In genomic region chr7:3593855-3594254, GRCm38 (mm10) we compare ENCODE assay signal across 25 mouse cellular contexts. TPM values are rescaled to one million over a fixed set of nuclear protein-coding genes. Genes with fewer than 3 reads are reported as not detected.
DNase-seq lines count a peak whose midpoint lies in the region; ATAC-seq and TF ChIP-seq lines count a peak whose summit lies in the region.
"Had no signal": no experiment of that assay in that cellular context is flagged by ENCODE, and none has a peak within 500 bp of the region (broad histone marks: within the 10 kb centered on the region; RNA-seq: fewer than 3 reads in every experiment).

No protein-coding gene starts in this region.

- TF ChIP-seq CTCF in forebrain, postnatal 0 days (IDR thresholded peaks at IDR 0.05; ENCODE audit: low read depth): no peak

- no peaks in the 10 kb centered on the region for H3K4me1 ChIP-seq in forebrain, embryonic 15.5 days
- no peaks in the 10 kb centered on the region for H3K4me1 ChIP-seq in forebrain, embryonic 13.5 days
- H3K4me1 ChIP-seq in midbrain, embryonic 16.5 days (ENCODE audit: control insufficient read depth, insufficient read depth, low read length): no peaks in the 10 kb centered on the region
- H3K4me1 ChIP-seq in midbrain, embryonic 11.5 days (ENCODE audit: control insufficient read depth, insufficient read depth, low read length): no peaks in the 10 kb centered on the region
- H3K4me1 ChIP-seq in forebrain, postnatal 0 days (ENCODE audit: insufficient read depth): no peaks in the 10 kb centered on the region
- no peaks in the 10 kb centered on the region for H3K4me1 ChIP-seq in hindbrain, embryonic 16.5 days (ENCODE audit: control insufficient read depth, insufficient read depth, low read depth, low read length)
- H3K4me1 ChIP-seq: heart, embryonic 12.5 days; heart, embryonic 15.5 days; hindbrain, embryonic 10.5 days; hindbrain, embryonic 13.5 days had no signal

- H3K27me3 ChIP-seq in forebrain, embryonic 15.5 days: no peaks in the 10 kb centered on the region
- no peaks in the 10 kb centered on the region for H3K27me3 ChIP-seq in forebrain, embryonic 13.5 days
- no peaks in the 10 kb centered on the region for H3K27me3 ChIP-seq in midbrain, embryonic 16.5 days (ENCODE audit: control insufficient read depth, insufficient read depth, low read depth, low read length)
- no peaks in the 10 kb centered on the region for H3K27me3 ChIP-seq in midbrain, embryonic 11.5 days (ENCODE audit: control insufficient read depth, insufficient read depth, low read length)
- no peaks in the 10 kb centered on the region for H3K27me3 ChIP-seq in forebrain, postnatal 0 days (ENCODE audit: insufficient read depth, low read length)
- H3K27me3 ChIP-seq in hindbrain, embryonic 16.5 days (replicated peaks; ENCODE audit: control insufficient read depth, insufficient read depth, low read length): no peaks in the 10 kb centered on the region
- H3K27me3 ChIP-seq: heart, embryonic 12.5 days; heart, embryonic 15.5 days; hindbrain, embryonic 13.5 days had no signal

- no peaks in the 10 kb centered on the region for H3K9me3 ChIP-seq in forebrain, embryonic 15.5 days
- no peaks in the 10 kb centered on the region for H3K9me3 ChIP-seq in forebrain, embryonic 13.5 days (replicated peaks)
- no peaks in the 10 kb centered on the region for H3K9me3 ChIP-seq in midbrain, embryonic 16.5 days (replicated peaks; ENCODE audit: control insufficient read depth, low read length, poor library complexity, severe bottlenecking)
- no peaks in the 10 kb centered on the region for H3K9me3 ChIP-seq in midbrain, embryonic 11.5 days (ENCODE audit: control insufficient read depth, low read length)
- no peaks in the 10 kb centered on the region for H3K9me3 ChIP-seq in forebrain, postnatal 0 days (ENCODE audit: low read length)
- no peaks in the 10 kb centered on the region for H3K9me3 ChIP-seq in hindbrain, embryonic 16.5 days (ENCODE audit: control insufficient read depth, low read length)
- H3K9me3 ChIP-seq: heart, embryonic 12.5 days; heart, embryonic 15.5 days; hindbrain, embryonic 13.5 days had no signal

- H3K9ac ChIP-seq in forebrain, embryonic 15.5 days (replicated peaks): no peak overlapping the region
- H3K9ac ChIP-seq in forebrain, embryonic 13.5 days: no peak overlapping the region
- H3K9ac ChIP-seq in midbrain, embryonic 16.5 days (ENCODE audit: low read depth, low read length): no peak overlapping the region
- no peak overlapping the region for H3K9ac ChIP-seq in midbrain, embryonic 11.5 days (ENCODE audit: low read length)
- no peak overlapping the region for H3K9ac ChIP-seq in forebrain, postnatal 0 days
- no peak overlapping the region for H3K9ac ChIP-seq in hindbrain, embryonic 16.5 days (ENCODE audit: low read depth, low read length)
- H3K9ac ChIP-seq: heart, embryonic 12.5 days; heart, embryonic 15.5 days; hindbrain, embryonic 13.5 days had no signal

- no peak overlapping the region for H3K4me2 ChIP-seq in forebrain, embryonic 15.5 days (replicated peaks)
- no peak overlapping the region for H3K4me2 ChIP-seq in forebrain, embryonic 13.5 days
- no peak overlapping the region for H3K4me2 ChIP-seq in midbrain, embryonic 16.5 days (ENCODE audit: low read length)
- no peak overlapping the region for H3K4me2 ChIP-seq in midbrain, embryonic 11.5 days
- no peak overlapping the region for H3K4me2 ChIP-seq in forebrain, postnatal 0 days (ENCODE audit: low read depth)
- H3K4me2 ChIP-seq in hindbrain, embryonic 16.5 days (ENCODE audit: low read length): no peak overlapping the region
- H3K4me2 ChIP-seq: hindbrain, embryonic 13.5 days had no signal

- H3K36me3 ChIP-seq in forebrain, embryonic 15.5 days: no peaks in the 10 kb centered on the region
- no peaks in the 10 kb centered on the region for H3K36me3 ChIP-seq in forebrain, embryonic 13.5 days (ENCODE audit: poor library complexity, severe bottlenecking)
- H3K36me3 ChIP-seq in midbrain, embryonic 16.5 days (ENCODE audit: control insufficient read depth, insufficient read depth, low read length): no peaks in the 10 kb centered on the region
- H3K36me3 ChIP-seq in midbrain, embryonic 11.5 days (ENCODE audit: control insufficient read depth, insufficient read depth, low read length): no peaks in the 10 kb centered on the region
- no peaks in the 10 kb centered on the region for H3K36me3 ChIP-seq in forebrain, postnatal 0 days (ENCODE audit: insufficient read depth)
- H3K36me3 ChIP-seq in hindbrain, embryonic 16.5 days (ENCODE audit: control insufficient read depth, insufficient read depth, low read length): no peaks in the 10 kb centered on the region
- H3K36me3 ChIP-seq: heart, embryonic 12.5 days; heart, embryonic 15.5 days; hindbrain, embryonic 10.5 days; hindbrain, embryonic 13.5 days had no signal

- no peak overlapping the region for H3K27ac ChIP-seq in forebrain, embryonic 15.5 days (replicated peaks)
- H3K27ac ChIP-seq in forebrain, embryonic 13.5 days: no peak overlapping the region
- no peak overlapping the region for H3K27ac ChIP-seq in midbrain, embryonic 16.5 days (ENCODE audit: low read length)
- no peak overlapping the region for H3K27ac ChIP-seq in midbrain, embryonic 11.5 days (ENCODE audit: low read depth, low read length)
- H3K27ac ChIP-seq in forebrain, postnatal 0 days (ENCODE audit: low read depth, low read length): no peak overlapping the region
- no peak overlapping the region for H3K27ac ChIP-seq in hindbrain, embryonic 16.5 days (ENCODE audit: low read depth, low read length)
- H3K27ac ChIP-seq: heart, embryonic 15.5 days; hindbrain, embryonic 10.5 days; hindbrain, embryonic 13.5 days; hindbrain, postnatal 0 days had no signal

- no peak overlapping the region for H3K4me3 ChIP-seq in forebrain, embryonic 15.5 days
- H3K4me3 ChIP-seq in forebrain, embryonic 13.5 days: no peak overlapping the region
- H3K4me3 ChIP-seq in midbrain, embryonic 16.5 days (ENCODE audit: low read depth, low read length): no peak overlapping the region
- no peak overlapping the region for H3K4me3 ChIP-seq in midbrain, embryonic 11.5 days (ENCODE audit: low read depth, low read length)
- H3K4me3 ChIP-seq in forebrain, postnatal 0 days (ENCODE audit: low read depth, low read length): no peak overlapping the region
- H3K4me3 ChIP-seq in hindbrain, embryonic 16.5 days (ENCODE audit: low read length): no peak overlapping the region
- H3K4me3 ChIP-seq: heart, embryonic 12.5 days; heart, embryonic 15.5 days; hindbrain, embryonic 10.5 days; hindbrain, embryonic 13.5 days had no signal

- no peak for DNase-seq in midbrain, embryonic 11.5 days (ENCODE audit: low spot score, missing footprints)
- peak; percentile 16 for DNase-seq in forebrain, postnatal 0 days
- no peak for DNase-seq in adrenal gland, adult (ENCODE audit: inconsistent age in 2 of 2, low spot score in 1 of 2)
- DNase-seq: adrenal gland, adult 8-10 months; adrenal gland, postnatal 25 days; cerebellum, adult 18-20 months; cerebellum, adult 9-10 months; cerebellum, postnatal 14 days; gastrocnemius, postnatal 25 days; heart, adult 18-20 months; heart, postnatal 10 days; heart, postnatal 36 days had no signal

- 0 out of 2 replicates have a peak, but pooled peaks have one; percentile 35 for ATAC-seq in forebrain, embryonic 15.5 days (replicated peaks)
- no peak for ATAC-seq in forebrain, embryonic 13.5 days
- ATAC-seq in midbrain, embryonic 16.5 days: peak; percentile 54; the same call in 1 of the 2 replicates
- ATAC-seq in midbrain, embryonic 11.5 days (ENCODE audit: low FRiP score): no peak
- peak; percentile 91 for ATAC-seq in forebrain, postnatal 0 days
- no peak for ATAC-seq in hindbrain, embryonic 16.5 days
- ATAC-seq: hindbrain, postnatal 0 days; intestine, embryonic 16.5 days had no signal

RNA-seq across cellular contexts. Expression of gene Oscar, which starts 22.1 kb away (rescaled TPM):
- 0.31 and 0.40 TPM in 2 replicates for polyA plus RNA-seq in forebrain, embryonic 15.5 days (2015; fragmentation: Nextera tagmentation; extraction: Ambion mirVana)
- polyA plus RNA-seq in forebrain, embryonic 13.5 days (2015; fragmentation: Nextera tagmentation; extraction: Ambion mirVana): 0.27 and 0.34 TPM in 2 replicates
- 0.43 and 0.72 TPM in 2 replicates for polyA plus RNA-seq in midbrain, embryonic 16.5 days (2015; fragmentation: Nextera tagmentation; extraction: Ambion mirVana)
- polyA plus RNA-seq in midbrain, embryonic 11.5 days (2014; fragmentation: Nextera tagmentation; extraction: Ambion mirVana): 0.08 and 0.25 TPM in 2 replicates
- total RNA-seq in forebrain, postnatal 0 days (2014; rRNA removed): 0.43 and 0.69 TPM in 2 replicates
- polyA plus RNA-seq in forebrain, postnatal 0 days (2015; fragmentation: Nextera tagmentation; extraction: Ambion mirVana): 0.42 and 0.48 TPM in 2 replicates
- polyA plus RNA-seq in hindbrain, embryonic 16.5 days (2015; fragmentation: Nextera tagmentation; extraction: Ambion mirVana): 0.64 and 0.73 TPM in 2 replicates
- total RNA-seq: gastrocnemius, adult 8-10 months; heart, adult 18-20 months; MEL had no signal
- polyA plus RNA-seq: heart, embryonic 15.5 days; inflammation-experienced regulatory T-cells, adult 6 months; intestine, embryonic 16.5 days had no signal

RNA-seq across cellular contexts. Expression of gene Ndufa3, which starts 23.3 kb away (rescaled TPM):
- polyA plus RNA-seq in forebrain, embryonic 15.5 days (2015; fragmentation: Nextera tagmentation; extraction: Ambion mirVana): 378 and 431 TPM in 2 replicates
- polyA plus RNA-seq in forebrain, embryonic 13.5 days (2015; fragmentation: Nextera tagmentation; extraction: Ambion mirVana): 452 and 481 TPM in 2 replicates
- polyA plus RNA-seq in midbrain, embryonic 16.5 days (2015; fragmentation: Nextera tagmentation; extraction: Ambion mirVana): 375 and 400 TPM in 2 replicates
- polyA plus RNA-seq in midbrain, embryonic 11.5 days (2014; fragmentation: Nextera tagmentation; extraction: Ambion mirVana): 299 and 373 TPM in 2 replicates
- total RNA-seq in forebrain, postnatal 0 days (2014; rRNA removed): 191 and 258 TPM in 2 replicates
- 464 and 597 TPM in 2 replicates for polyA plus RNA-seq in forebrain, postnatal 0 days (2015; fragmentation: Nextera tagmentation; extraction: Ambion mirVana)
- polyA plus RNA-seq in hindbrain, embryonic 16.5 days (2015; fragmentation: Nextera tagmentation; extraction: Ambion mirVana): 461 and 526 TPM in 2 replicates

RNA-seq across cellular contexts. Expression of gene Tfpt, which starts 35.9 kb away (rescaled TPM):
- 33.8 and 37.4 TPM in 2 replicates for polyA plus RNA-seq in forebrain, embryonic 15.5 days (2015; fragmentation: Nextera tagmentation; extraction: Ambion mirVana)
- polyA plus RNA-seq in forebrain, embryonic 13.5 days (2015; fragmentation: Nextera tagmentation; extraction: Ambion mirVana): 31.3 and 33.1 TPM in 2 replicates
- 31.8 and 37.2 TPM in 2 replicates for polyA plus RNA-seq in midbrain, embryonic 16.5 days (2015; fragmentation: Nextera tagmentation; extraction: Ambion mirVana)
- 29.9 and 31.0 TPM in 2 replicates for polyA plus RNA-seq in midbrain, embryonic 11.5 days (2014; fragmentation: Nextera tagmentation; extraction: Ambion mirVana)
- 27.1 and 37.5 TPM in 2 replicates for total RNA-seq in forebrain, postnatal 0 days (2014; rRNA removed)
- 34.2 and 39.3 TPM in 2 replicates for polyA plus RNA-seq in forebrain, postnatal 0 days (2015; fragmentation: Nextera tagmentation; extraction: Ambion mirVana)
- polyA plus RNA-seq in hindbrain, embryonic 16.5 days (2015; fragmentation: Nextera tagmentation; extraction: Ambion mirVana): 36.3 and 39.6 TPM in 2 replicates

RNA-seq across cellular contexts. Expression of gene Prpf31, which starts 35.9 kb away (rescaled TPM):
- polyA plus RNA-seq in forebrain, embryonic 15.5 days (2015; fragmentation: Nextera tagmentation; extraction: Ambion mirVana): 108 TPM in 2 replicates
- 134 and 149 TPM in 2 replicates for polyA plus RNA-seq in forebrain, embryonic 13.5 days (2015; fragmentation: Nextera tagmentation; extraction: Ambion mirVana)
- polyA plus RNA-seq in midbrain, embryonic 16.5 days (2015; fragmentation: Nextera tagmentation; extraction: Ambion mirVana): 86.7 and 89.1 TPM in 2 replicates
- 140 and 148 TPM in 2 replicates for polyA plus RNA-seq in midbrain, embryonic 11.5 days (2014; fragmentation: Nextera tagmentation; extraction: Ambion mirVana)
- 62.6 and 63.5 TPM in 2 replicates for total RNA-seq in forebrain, postnatal 0 days (2014; rRNA removed)
- 66.3 and 77.8 TPM in 2 replicates for polyA plus RNA-seq in forebrain, postnatal 0 days (2015; fragmentation: Nextera tagmentation; extraction: Ambion mirVana)
- 84.2 and 88.8 TPM in 2 replicates for polyA plus RNA-seq in hindbrain, embryonic 16.5 days (2015; fragmentation: Nextera tagmentation; extraction: Ambion mirVana)

RNA-seq across cellular contexts. Expression of gene Cnot3, which starts 51.2 kb away (rescaled TPM):
- 49.5 and 51.7 TPM in 2 replicates for polyA plus RNA-seq in forebrain, embryonic 15.5 days (2015; fragmentation: Nextera tagmentation; extraction: Ambion mirVana)
- polyA plus RNA-seq in forebrain, embryonic 13.5 days (2015; fragmentation: Nextera tagmentation; extraction: Ambion mirVana): 55.3 and 56.3 TPM in 2 replicates
- polyA plus RNA-seq in midbrain, embryonic 16.5 days (2015; fragmentation: Nextera tagmentation; extraction: Ambion mirVana): 37.4 and 38.9 TPM in 2 replicates
- 53.6 and 63.0 TPM in 2 replicates for polyA plus RNA-seq in midbrain, embryonic 11.5 days (2014; fragmentation: Nextera tagmentation; extraction: Ambion mirVana)
- total RNA-seq in forebrain, postnatal 0 days (2014; rRNA removed): 13.1 and 19.8 TPM in 2 replicates
- polyA plus RNA-seq in forebrain, postnatal 0 days (2015; fragmentation: Nextera tagmentation; extraction: Ambion mirVana): 26.7 and 35.4 TPM in 2 replicates
- polyA plus RNA-seq in hindbrain, embryonic 16.5 days (2015; fragmentation: Nextera tagmentation; extraction: Ambion mirVana): 30.0 and 43.1 TPM in 2 replicates

Comparison
In these comparisons a context has a peak if more than half of its experiments do, and no peak if none do; other contexts are left out.
1. ATAC-seq: peak in forebrain, embryonic 15.5 days (single experiment), midbrain, embryonic 16.5 days (single experiment) and forebrain, postnatal 0 days (single experiment); none in forebrain, embryonic 13.5 days (single experiment), midbrain, embryonic 11.5 days (single experiment) and hindbrain, embryonic 16.5 days (single experiment).